Mouse (Mus musculus) fat pad, adult 2 months (tissue): ENCODE measurements around the gene Gys2.
A peak's percentile ranks its signal among the peaks of the same experiment; 100 is the strongest.
"Not testable (repeated sequence)": the region's sequence is repeated elsewhere in the genome, so short reads cannot be mapped to it uniquely, and the experiment has no call there.

Source experiments
- DNase-seq: peaks from one replicate; pipeline ENCODE4 v3.0.0-alpha.2; 2011; ENCODE audit warnings: low read depth, low spot score; ENCODE audit errors: extremely low read depth

The Gys2 gene

DNA sequence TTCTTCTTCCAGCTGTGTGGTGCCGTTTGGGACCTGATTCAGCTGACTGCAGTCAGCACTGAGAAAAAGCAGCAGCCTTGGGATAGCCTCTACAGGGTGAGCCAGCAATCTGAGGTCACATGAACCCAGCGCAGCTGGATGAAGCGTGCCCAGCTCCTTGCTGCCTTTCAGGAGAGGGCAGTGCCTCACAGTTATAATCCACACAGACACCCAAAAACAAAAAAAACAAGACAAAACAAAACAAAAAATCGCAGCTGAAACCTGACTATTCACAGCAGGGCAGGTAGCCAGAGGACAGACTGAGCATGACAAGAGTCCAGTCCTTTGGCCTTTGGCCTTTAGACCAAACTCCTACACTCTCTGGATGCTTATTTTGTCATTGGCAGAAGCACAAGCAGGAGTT, at the start of gene Gys2:
Gene Gys2 (minus strand): TSS at position 309 of the 403 bp plus-strand sequence.
- no peak for DNase-seq

- no peak for DNase-seq
These were observed 48.7 kb upstream of the Gys2 start for GRCm38 (mm10) chr6:142521591-142522110.

GRCm38 (mm10) chr6:142519110-142519509, 46.2 kb upstream of the Gys2 start:
- no peak for DNase-seq

DNA sequence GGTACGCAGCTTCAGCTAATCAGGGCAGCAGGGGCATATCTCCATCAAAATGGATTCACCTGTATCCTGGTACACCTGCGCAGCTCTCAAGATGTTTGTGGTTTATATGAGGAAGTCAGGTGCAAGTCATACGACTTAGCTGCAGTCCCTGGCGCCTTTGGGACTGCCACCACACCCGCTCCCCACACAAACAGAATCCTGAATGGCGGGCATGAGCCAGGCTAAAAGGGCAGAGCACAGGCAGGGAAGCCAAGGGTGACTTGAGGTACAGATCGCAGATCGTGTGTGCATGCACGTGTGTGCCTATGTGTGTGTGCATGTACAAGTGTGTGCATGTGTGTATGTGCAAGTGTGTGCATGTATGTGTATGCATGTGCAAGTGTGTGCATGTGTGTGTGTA, 42.5 kb upstream of the Gys2 start:
- not testable (repeated sequence) for DNase-seq

DNA sequence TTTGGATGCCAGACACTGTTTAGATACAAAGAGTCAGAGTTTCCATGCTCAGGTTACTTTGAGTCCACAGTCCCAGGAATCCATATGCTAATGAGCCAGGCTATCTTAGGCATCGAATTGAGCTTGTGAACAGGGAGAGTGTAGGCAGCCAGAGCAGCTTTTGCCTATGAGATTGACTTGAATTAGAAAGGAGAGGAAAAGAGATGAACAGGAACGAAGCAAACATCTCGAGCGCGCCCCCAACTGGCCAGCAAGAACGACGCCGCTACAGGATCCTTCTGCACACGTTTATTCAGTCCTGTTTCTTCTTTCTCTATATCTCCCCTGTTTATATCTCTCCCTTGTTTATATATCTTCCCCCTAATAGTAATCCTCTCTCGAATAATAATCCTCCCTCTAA, 42.0 kb upstream of the Gys2 start:
- DNase-seq: no peak

DNA sequence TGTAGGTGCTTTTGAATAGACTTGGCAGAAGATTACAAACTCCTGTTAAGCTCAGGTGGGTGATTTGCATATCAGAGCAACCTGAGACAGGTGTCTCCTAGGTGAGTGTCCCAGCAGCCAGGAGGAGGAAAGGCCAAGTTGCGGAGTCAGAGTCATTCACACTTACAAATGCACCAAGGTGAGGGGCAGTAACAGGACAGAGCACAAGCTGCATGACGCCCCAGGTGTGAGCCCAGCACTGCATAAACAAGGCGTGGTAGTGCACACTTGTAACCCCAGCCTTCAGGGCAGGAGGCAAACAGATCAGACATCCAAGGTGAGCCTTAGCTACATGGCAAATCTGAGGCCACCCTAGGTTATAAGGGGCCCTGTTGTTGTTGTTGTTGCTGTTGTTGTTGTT, 40.0 kb upstream of the Gys2 start:
- no peak for DNase-seq

GRCm38 (mm10) chr6:142511516-142512135, 38.7 kb upstream of the Gys2 start:
- DNase-seq: no peak

DNA sequence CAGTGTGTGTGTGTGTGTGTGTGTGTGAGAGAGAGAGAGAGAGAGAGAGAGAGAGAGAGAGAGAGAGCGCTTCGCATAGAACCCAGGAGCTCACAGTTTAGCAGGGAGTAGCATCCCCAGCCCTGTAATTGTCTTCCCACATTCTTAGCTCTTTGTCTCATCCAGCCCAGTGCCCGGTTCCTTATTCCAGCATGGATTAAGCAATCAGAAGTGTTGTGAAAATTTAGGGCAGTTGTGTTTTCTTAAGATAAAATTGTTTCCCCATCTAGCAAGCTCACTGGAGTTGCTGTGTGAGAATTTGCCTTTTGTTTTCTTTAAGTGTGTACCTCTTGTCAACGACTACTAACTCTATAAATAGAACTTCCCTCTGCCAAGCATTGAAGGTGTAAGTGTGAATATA, 35.8 kb upstream of the Gys2 start:
- DNase-seq: no peak

DNA sequence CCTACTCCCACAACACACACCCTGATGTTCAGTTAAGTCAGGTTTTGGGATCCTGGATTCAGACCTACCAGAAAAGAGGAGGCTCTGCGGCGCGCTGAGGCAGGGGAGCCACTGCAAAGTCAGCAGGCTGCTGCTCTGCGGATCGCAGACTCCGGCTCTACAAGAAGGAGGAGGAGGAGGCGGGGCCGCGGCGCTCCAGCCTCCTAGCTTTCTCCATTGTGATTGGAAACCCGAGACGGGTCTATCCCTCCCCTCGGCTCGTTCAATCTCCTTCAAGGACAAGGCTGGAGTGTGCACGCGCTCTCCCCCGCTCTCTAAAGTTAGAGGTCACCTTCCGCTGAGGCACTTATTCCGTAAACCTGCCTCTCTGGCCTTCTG, 34.9 kb upstream of the Gys2 start, which contains the start of gene Ldhb:
Gene Ldhb (minus strand): TSS at position 173 of the 378 bp plus-strand sequence.
- DNase-seq: peak; percentile 39

GRCm38 (mm10) chr6:142507033-142507784, 34.3 kb upstream of the Gys2 start:
- no peak for DNase-seq

DNA sequence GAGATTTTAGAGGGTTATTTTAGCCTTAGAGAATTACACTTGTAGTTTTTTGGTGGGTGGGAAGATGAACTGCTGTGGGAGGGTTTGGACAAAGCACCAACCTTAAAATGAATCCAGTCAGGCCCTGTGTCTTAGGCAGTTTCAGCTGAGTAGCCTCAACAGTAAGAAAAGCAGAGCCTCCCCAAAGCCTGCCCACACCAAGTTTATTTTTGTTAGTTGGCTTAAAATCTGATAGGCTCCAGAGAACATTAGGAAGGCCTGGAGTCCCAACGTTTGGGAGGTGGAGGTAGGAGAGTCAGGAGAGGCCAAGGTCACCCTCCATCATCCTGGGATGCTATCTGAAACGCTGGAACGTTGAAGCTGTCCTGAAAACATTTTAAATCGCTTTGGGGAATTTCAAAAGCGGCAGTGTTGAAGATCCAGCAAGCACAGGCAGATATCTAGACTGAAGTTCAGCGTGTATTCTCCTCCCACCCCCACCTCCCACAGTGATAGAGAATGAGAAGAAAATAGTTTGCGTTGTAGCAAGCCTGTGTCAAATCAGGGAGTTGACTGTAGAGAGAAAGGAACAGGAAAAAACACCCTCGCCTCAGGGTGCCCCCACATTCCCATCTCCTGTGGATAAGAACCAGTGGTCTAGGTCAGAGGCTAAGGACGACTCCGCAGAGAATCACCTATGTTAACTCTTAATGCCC, 33.6 kb upstream of the Gys2 start:
- DNase-seq: no peak

DNA sequence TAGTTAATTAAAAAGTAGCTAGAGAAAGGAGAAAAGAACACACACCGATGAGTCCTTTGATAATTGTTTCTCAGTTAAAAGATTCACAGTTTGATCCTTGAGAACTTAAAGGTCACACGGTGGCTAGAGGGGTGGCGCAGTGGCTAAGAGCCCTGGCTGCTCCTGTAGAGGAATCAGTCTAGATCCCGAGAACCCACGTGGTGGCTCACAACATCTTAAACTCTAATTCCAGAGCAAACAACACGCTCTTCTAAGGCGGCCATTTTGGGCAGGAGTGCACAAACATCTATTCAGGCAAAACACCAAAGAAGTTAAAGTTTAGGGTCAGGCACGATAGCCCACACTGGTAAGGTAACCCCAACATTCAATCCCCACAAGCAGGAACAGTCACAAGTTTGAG, 30.7 kb upstream of the Gys2 start:
- DNase-seq: no peak

- DNase-seq: no peak
These were observed 29.7 kb upstream of the Gys2 start for GRCm38 (mm10) chr6:142502519-142503125.

GRCm38 (mm10) chr6:142490114-142490513, 17.2 kb upstream of the Gys2 start:
- DNase-seq: not testable (repeated sequence)

DNA sequence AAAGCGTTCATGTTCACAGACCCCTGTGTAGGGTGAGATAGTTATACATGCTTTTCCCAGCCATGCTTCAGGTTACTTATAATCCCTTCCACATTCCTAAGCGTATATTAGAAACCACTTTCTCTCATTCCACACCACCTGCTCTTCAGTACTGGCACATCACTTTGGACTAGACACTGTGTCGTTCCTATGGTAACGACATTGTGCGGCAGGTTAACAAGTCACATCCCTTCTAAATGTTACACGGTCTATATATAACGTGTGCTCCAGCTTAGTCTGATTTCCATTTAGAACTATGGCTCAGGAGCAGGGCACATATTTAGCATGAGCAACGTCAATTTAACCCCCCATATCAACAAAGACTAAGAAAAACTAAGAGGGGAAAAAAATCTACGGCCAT, 14.7 kb upstream of the Gys2 start:
- DNase-seq: no peak

- no peak for DNase-seq
These were observed 12.7 kb upstream of the Gys2 start for GRCm38 (mm10) chr6:142485478-142486123.

- DNase-seq: no peak
These were observed 4.3 kb upstream of the Gys2 start for GRCm38 (mm10) chr6:142477239-142477638.

DNA sequence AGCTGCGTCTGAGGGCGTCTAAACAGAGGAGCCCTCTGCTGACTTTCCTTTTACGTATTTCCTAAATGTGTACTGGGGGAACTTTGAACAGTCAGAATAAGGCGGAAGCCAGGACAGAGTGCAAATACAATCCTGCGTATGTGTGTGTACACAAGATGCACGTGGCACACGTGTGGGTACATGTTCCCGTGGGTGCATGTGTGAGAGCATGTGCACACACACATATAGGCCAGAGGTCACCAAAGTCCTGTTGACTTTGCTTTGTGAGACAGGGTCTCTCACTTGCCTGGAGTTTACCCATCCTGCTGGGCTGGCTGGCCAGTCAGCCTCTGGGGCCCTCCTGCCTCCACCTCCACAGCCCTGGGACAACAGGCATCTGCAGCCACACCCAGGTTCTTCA, 1.8 kb downstream of the Gys2 start:
- DNase-seq: no peak

DNA sequence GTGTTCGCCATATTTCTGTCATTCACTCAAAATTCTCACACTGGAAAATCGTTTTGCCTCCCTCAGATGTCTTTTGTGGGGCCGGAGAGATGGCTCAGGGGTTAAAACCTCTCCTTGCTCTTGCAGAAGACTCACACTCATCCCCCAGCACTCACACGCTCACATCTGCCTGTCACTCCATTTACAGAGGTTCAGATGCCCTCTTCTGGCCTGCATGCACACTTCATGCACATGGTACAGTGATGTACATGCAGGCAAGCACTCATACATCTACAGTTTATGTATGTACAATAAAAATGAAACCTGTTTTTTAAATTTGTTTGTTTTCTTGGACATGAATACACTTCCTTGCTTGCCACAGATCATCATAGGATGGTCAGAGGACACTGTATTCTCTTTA, 3.3 kb downstream of the Gys2 start:
- DNase-seq: no peak

DNA sequence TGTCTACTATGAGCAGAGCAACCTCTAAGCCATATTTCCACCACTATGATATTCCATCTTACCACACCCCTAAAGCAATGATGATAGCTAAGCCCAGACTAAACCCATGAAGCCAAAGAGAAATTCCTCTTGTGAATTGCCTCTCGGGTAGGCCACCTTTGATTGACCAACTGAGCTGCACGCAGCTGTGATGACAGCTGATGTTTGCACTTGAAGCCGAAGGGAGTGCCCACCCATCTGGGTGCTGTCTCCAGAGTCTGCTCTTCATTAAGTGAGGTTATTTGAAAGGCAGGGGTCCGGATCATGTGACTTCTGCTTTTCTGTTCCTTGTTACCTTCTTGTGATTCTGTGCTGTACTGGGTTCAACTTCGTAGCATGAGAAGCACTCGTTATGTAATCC, 10.7 kb downstream of the Gys2 start:
- DNase-seq: no peak
